Mouse (Mus musculus): ENCODE results near the gene Pdzrn3. TPM values are rescaled to one million over a fixed set of nuclear protein-coding genes. Genes with fewer than 3 reads are reported as not detected.

Gene Pdzrn3
- total and polyA plus RNA-seq, 3 experiments: 0.08 TPM; not detected in 2

GRCm38 (mm10) chr6:101268266-101268665 lies 109.4 kb downstream of the Pdzrn3 start:
- H3K27ac ChIP-seq (ENCODE audit: control insufficient read depth, low read depth, low read length): no peak overlapping the region
- H3K4me1 ChIP-seq (ENCODE audit: control insufficient read depth in 1 of 2, insufficient read depth in 2 of 2, low read length in 2 of 2): peaks cover 14 to 16% of the 10 kb centered on the region in 2 experiments
- no peaks in the 10 kb centered on the region for H3K27me3 ChIP-seq (ENCODE audit: control insufficient read depth in 1 of 2, insufficient read depth in 2 of 2, low read length in 2 of 2)
- peaks cover 0 to 18% of the 10 kb centered on the region in 2 experiments; a peak in 2 of 4 replicates for H3K36me3 ChIP-seq (ENCODE audit: control insufficient read depth in 1 of 2, insufficient read depth in 2 of 2, low read length in 2 of 2)
- no peak for TF ChIP-seq RCOR1 (IDR thresholded peaks at IDR 0.05; ENCODE audit: low read depth, low read length)
- no peak for TF ChIP-seq HCFC1 (IDR thresholded peaks at IDR 0.05; ENCODE audit: low read depth, low read length)
- TF ChIP-seq MAFK (IDR thresholded peaks at IDR 0.05; ENCODE audit: borderline replicate concordance, low read depth, low read length): no peak
- TF ChIP-seq GABPA (IDR thresholded peaks at IDR 0.05; ENCODE audit: low read depth, low read length): no peak
- no peak for TF ChIP-seq POLR2AphosphoS2 (IDR thresholded peaks at IDR 0.05; ENCODE audit: low read length)
- TF ChIP-seq ZC3H11A (IDR thresholded peaks at IDR 0.05; ENCODE audit: low read depth, low read length): no peak
- no peak for TF ChIP-seq NELFE (IDR thresholded peaks at IDR 0.05; ENCODE audit: low read depth, low read length)
- no peak for TF ChIP-seq UBTF (IDR thresholded peaks at IDR 0.05; ENCODE audit: borderline replicate concordance, insufficient read depth, low read depth, low read length)
- TF ChIP-seq RAD21 (IDR thresholded peaks at IDR 0.05; ENCODE audit: low read depth, low read length): no peak
- TF ChIP-seq BHLHE40 (IDR thresholded peaks at IDR 0.05; ENCODE audit: borderline replicate concordance, low read depth, low read length): no peak
- TF ChIP-seq ETS1 (IDR thresholded peaks at IDR 0.05; ENCODE audit: low read depth, low read length): no peak
- no peak for TF ChIP-seq MEF2A (IDR thresholded peaks at IDR 0.05; ENCODE audit: extremely low read depth, insufficient replicate concordance, low read depth, low read length, poor library complexity, severe bottlenecking)
- TF ChIP-seq KAT2A (conservative IDR thresholded peaks at IDR 0.05; ENCODE audit: low read depth, low read length): no peak
- TF ChIP-seq TBP (IDR thresholded peaks at IDR 0.05; ENCODE audit: low read depth, low read length): no peak
- TF ChIP-seq SMC3 (IDR thresholded peaks at IDR 0.05; ENCODE audit: low read depth, low read length): no peak
- TF ChIP-seq MAZ (IDR thresholded peaks at IDR 0.05; ENCODE audit: low read depth, low read length): no peak
- no peak for TF ChIP-seq ZNF384 (IDR thresholded peaks at IDR 0.05; ENCODE audit: low read depth, low read length)
- no peak overlapping the region for H3K9ac ChIP-seq (ENCODE audit: control insufficient read depth, low read depth, low read length, poor library complexity, severe bottlenecking)
- no peak for DNase-seq (ENCODE audit: low read depth, low spot score)
- H3K79me2 ChIP-seq (ENCODE audit: control insufficient read depth, insufficient read depth, low read length, poor library complexity): no peaks in the 10 kb centered on the region
- no peak overlapping the region for H3K4me3 ChIP-seq (ENCODE audit: control insufficient read depth in 1 of 2, insufficient read depth in 1 of 2, low read depth in 2 of 2, low read length in 2 of 2)
- H3K9me3 ChIP-seq (replicated peaks; ENCODE audit: insufficient read depth, low read length): no peaks in the 10 kb centered on the region

- Histone ChIP-seq H3K4me1 (ENCODE audit: control insufficient read depth in 1 of 2, insufficient read depth in 2 of 2, low read length in 2 of 2) (peaks cover 6 to 7% of the 10 kb centered on the region in 2 experiments), H3K4me3 (ENCODE audit: control insufficient read depth in 1 of 2, insufficient read depth in 1 of 2, low read depth in 2 of 2, low read length in 2 of 2) (no peak overlapping the region), H3K9me3 (replicated peaks; ENCODE audit: insufficient read depth, low read length) (no peaks in the 10 kb centered on the region), H3K27ac (ENCODE audit: control insufficient read depth, low read depth, low read length) (no peak overlapping the region), H3K36me3 (ENCODE audit: control insufficient read depth in 1 of 2, insufficient read depth in 2 of 2, low read length in 2 of 2) (peaks cover 0 to 10% of the 10 kb centered on the region in 2 experiments; a peak in 2 of 4 replicates), H3K9ac (ENCODE audit: control insufficient read depth, low read depth, low read length, poor library complexity, severe bottlenecking) (no peak overlapping the region), H3K27me3 (ENCODE audit: control insufficient read depth in 1 of 2, insufficient read depth in 2 of 2, low read length in 2 of 2) (no peaks in the 10 kb centered on the region), H3K79me2 (ENCODE audit: control insufficient read depth, insufficient read depth, low read length, poor library complexity) (no peaks in the 10 kb centered on the region)
- peak; percentile 84 for DNase-seq (ENCODE audit: low read depth, low spot score)
- no peak for TF ChIP-seq MYC (IDR thresholded peaks at IDR 0.05; ENCODE audit: low read depth, low read length)
- no peak for TF ChIP-seq USF2 (IDR thresholded peaks at IDR 0.05; ENCODE audit: borderline replicate concordance in 1 of 2, insufficient read depth in 1 of 2, low read depth in 1 of 2, low read length in 2 of 2)
- peak; percentile 99 for TF ChIP-seq SMC3 (IDR thresholded peaks at IDR 0.05; ENCODE audit: low read depth, low read length)
- no peak for TF ChIP-seq TBP (IDR thresholded peaks at IDR 0.05; ENCODE audit: low read depth, low read length)
- peak; percentile 99 for TF ChIP-seq ZC3H11A (IDR thresholded peaks at IDR 0.05; ENCODE audit: low read depth, low read length)
- peak; percentile 68 to 96 (median 91) for TF ChIP-seq CTCF (IDR thresholded peaks at IDR 0.05 in 2 of 3, conservative IDR thresholded peaks at IDR 0.05 in 1 of 3; ENCODE audit: control insufficient read depth in 1 of 3, insufficient read depth in 1 of 3, low read depth in 2 of 3, low read length in 3 of 3, poor library complexity in 1 of 3, severe bottlenecking in 1 of 3)
- no peak for TF ChIP-seq SIN3A (IDR thresholded peaks at IDR 0.05; ENCODE audit: low read length)
- no peak for TF ChIP-seq HCFC1 (IDR thresholded peaks at IDR 0.05; ENCODE audit: low read depth, low read length)
- peak; percentile 99 for TF ChIP-seq RAD21 (IDR thresholded peaks at IDR 0.05; ENCODE audit: low read depth, low read length)
- TF ChIP-seq USF1 (IDR thresholded peaks at IDR 0.05; ENCODE audit: low read depth, low read length): peak; percentile 66; the same call in 1 of the 2 replicates
These were observed 110.9 kb downstream of the Pdzrn3 start for GRCm38 (mm10) chr6:101266787-101267186.
